Mouse (Mus musculus) right cerebral cortex, adult 18-20 months (tissue): Measurements from ENCODE around the gene Gpr141.

Experiments
- DNase-seq: peaks from one replicate; pipeline ENCODE4 v3.0.0; 2022; ENCODE audit warnings: mixed read lengths

The Gpr141 gene

DNA sequence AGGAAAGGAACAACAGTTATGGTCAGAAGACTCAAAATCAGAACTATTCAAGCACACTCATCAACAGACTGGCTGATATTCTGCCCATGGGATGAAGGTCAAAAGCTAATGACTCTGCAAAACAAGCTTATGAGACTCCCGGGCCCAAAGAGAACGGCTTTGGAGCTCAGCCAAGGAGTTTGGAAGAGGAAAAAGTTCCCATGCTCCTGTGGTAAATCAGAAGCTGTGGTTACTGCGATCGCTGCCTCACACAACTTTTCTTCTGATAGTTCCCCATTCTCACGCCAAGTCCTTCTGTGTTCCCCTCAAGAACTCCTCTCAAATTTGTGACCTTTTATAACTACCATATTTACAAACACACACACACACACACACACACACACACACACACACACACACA is 105.1 kb downstream of the Gpr141 start:
- no peak for DNase-seq

DNA sequence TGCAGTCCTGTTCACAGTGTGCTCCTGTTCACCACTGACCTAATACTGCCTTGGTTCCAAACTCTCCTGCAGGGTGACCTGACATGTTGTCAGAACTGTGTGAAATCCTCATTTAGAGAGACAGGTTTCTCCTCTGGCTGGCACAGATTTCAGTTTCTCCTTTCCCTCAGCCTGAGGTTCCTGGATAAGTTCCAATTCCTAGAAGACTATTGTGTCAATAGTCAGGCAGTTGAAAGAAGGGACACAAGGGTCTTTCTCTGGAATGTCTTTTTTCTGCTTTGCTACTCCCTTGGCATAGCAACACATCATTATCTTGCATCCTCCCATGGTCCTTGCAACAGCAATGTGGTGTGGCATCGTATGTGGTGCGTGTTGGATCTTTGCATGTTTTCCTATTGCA is 106.9 kb downstream of the Gpr141 start:
- no peak for DNase-seq

DNA sequence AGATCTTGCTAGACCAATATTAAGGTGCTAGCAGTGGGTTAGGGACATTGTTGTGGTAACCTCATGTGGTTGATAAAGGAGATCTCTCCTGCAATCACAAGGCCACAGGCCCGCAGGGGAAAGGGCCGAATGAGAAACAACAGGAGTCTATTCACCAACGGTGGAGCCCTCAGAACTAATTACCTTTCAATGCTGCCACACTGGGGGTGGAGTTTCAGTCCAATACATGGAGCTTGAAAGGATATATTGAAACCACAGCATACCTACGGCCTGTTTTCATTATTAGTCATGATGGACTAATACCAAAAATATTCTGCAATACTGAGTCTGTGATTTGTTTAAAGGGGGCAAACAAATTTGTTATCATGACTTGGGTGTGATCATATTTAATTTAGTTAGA is 120.3 kb downstream of the Gpr141 start:
- no peak for DNase-seq

DNA sequence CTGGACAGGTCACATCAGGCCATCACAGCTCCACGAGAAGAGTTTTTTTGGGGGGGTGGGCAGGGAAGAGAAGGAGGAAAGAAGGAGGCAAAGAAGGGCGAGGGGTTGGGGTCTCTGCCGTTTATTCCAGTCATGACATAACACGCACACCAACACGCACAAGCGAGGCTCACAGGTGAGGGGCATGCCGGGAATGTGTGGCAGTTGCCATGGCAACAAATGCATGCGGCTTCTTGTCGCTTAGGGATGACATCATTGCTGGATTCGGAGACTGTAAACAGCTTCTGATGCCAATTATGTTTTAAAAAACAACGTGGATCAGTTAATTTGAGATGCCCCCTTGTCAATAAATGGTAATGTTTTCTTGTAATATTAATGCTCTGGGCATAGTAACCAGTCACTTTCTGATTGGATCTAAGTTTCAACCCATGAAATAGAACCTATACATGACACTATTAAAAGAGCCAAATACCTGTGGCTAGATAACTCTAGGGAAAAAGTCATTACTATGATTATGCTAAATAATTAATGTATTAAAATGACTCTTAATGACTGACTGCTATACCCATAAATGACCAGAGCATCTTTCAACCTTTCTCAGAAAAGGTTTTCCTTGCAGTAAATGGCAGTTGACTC is 122.5 kb downstream of the Gpr141 start:
- DNase-seq = peak; percentile 64

DNA sequence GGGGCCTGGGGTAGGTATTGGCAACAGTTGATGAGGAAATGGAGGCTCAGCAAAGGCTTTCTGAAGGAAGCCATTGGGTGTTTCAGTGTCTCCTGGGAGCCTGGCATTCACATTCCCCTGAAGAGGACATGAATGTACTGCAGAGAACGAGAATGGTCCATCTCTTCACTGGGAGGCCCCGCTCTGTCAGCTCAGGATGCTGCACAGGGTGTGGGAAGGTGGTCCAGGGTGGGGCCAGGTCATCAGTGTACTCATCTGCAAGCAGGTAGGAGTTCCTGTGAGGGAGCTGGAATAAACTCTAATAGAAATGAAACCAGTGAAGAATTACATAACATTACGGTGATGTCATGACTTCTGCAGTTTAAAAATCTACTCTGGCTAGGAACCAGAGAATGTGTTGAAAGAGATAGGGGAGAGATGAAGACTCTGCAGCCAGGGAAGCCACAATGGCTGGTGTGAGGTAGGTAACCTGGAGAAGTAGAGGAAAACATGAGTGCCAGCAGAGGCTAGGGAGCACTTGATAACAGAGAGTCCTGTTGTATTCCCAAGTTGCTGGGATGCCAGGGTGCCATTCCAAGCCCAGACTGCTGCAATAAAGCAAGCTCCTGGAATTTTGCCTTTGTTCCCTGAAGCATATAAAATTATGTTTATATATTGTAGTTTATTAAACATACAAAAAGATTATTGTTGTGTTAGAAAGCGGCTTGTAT is 123.2 kb downstream of the Gpr141 start:
- DNase-seq = no peak
